Mouse (Mus musculus) intestine, embryonic 16.5 days (tissue): ENCODE results near the gene Spata3. TPM values are rescaled to one million over a fixed set of nuclear protein-coding genes. Genes with fewer than 3 reads are reported as not detected.
A peak's percentile ranks its signal among the peaks of the same experiment; 100 is the strongest.

Experiments used
- ATAC-seq: fragments of 200-750 bp; cut with Nextera tagmentation; 2 replicates; pipeline ENCODE4 v1.8.0; 2017; ENCODE audit warnings: moderate TSS enrichment, moderate library complexity
- H3K27ac ChIP-seq: fragments of 300-500 bp; sonication (generic); 2 replicates; pipeline ENCODE4 v1.5.1; 2014; ENCODE audit warnings: mild to moderate bottlenecking, low read length
- H3K27me3 ChIP-seq: fragments of 300-500 bp; sonication (generic); replicated peaks from 2 replicates; pipeline ENCODE4 v1.6.1; 2014; ENCODE audit warnings: low read length, control low read depth, mixed read lengths; ENCODE audit not compliant: control insufficient read depth, insufficient read depth
- H3K36me3 ChIP-seq: fragments of 300-500 bp; sonication (generic); 2 replicates; pipeline ENCODE4 v1.6.1; 2014; ENCODE audit warnings: low read length, control low read depth; ENCODE audit not compliant: control insufficient read depth, insufficient read depth
- H3K4me1 ChIP-seq: fragments of 300-500 bp; sonication (generic); 2 replicates; pipeline ENCODE4 v1.6.1; 2014; ENCODE audit warnings: low read length, control low read depth, mixed read lengths; ENCODE audit not compliant: control insufficient read depth, insufficient read depth
- H3K4me2 ChIP-seq: fragments of 300-500 bp; sonication (generic); 2 replicates; pipeline ENCODE4 v1.6.1; 2014; ENCODE audit warnings: low read depth, low read length, control low read depth
- H3K4me3 ChIP-seq: fragments of 300-500 bp; sonication (generic); 2 replicates; pipeline ENCODE4 v1.5.1; 2014; ENCODE audit warnings: mild to moderate bottlenecking, low read length
- H3K9ac ChIP-seq: fragments of 300-500 bp; sonication (generic); 2 replicates; pipeline ENCODE4 v1.6.1; 2014; ENCODE audit warnings: low read depth, low read length
- H3K9me3 ChIP-seq: fragments of 300-500 bp; sonication (generic); 2 replicates; pipeline ENCODE4 v1.6.1; 2016; ENCODE audit warnings: low read length, control low read depth; ENCODE audit not compliant: control insufficient read depth
- WGBS: fragments of 180-500 bp; shearing (Covaris S2); extraction: QIAGEN DNeasy Blood & Tissue Kit; methylation state at CpG from one replicate; pipeline ENCODE4 v1.1.7; 2014; 5-methylcytosine and 5-hydroxymethylcytosine counted together
- polyA plus RNA-seq: library from polyadenylated mRNA; unstranded; fragments of >200 nt; fragmentation: Nextera tagmentation; extraction: Ambion mirVana; gene quantifications from 2 replicates; pipeline ENCODE4 v1.2.1, GENCODE M21; 2015

The Spata3 gene
- polyA plus RNA-seq, 1 experiment from 2014 or later, result not detected

DNA sequence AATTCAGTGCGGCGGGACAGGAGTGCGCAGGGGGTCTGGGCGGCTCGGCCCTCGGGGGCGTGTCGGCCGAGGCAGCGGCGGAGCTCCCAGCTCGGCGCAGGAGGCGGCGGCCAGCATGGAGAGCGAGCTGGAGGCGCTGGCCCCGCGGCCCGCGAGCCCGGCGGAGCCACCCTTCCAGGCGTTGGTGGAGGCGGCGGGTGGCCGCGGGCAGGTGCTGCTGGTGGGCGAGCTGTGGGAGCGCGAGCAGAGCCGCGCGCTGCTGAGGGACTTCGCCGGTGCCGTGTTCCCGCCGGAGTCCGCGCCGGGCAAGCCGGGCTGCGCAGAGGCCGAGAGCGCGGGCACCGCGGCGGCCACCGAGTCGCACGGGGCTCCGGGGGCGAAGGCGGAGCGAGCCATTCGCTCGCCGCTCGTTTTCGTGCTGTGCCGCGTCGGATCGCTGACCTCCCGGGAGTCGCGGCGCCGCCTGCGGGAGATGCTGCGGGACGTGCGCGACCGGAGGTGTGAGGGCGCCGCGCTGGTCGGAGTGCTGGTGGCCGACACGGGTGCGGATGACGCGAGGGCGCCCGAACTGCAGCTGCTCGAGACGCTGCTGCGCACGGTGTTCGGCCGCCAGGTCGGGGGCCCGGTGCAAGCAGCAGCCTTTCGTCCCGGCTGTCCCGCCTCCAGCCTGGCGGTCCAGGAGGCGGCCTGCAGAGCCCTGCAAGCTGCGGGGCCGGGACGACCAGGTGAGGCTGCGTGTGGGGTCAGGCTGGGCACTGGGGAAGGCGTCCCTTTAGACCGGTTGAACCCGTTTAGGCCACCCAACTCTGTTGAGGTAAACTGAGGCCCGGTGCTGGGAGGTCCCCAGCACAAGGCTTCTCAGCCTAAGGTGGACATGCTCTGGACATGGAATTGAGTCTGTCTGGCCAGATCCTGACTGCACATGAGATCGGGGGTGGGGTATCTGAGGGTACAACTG is 29.5 kb downstream of the Spata3 start, which contains the start of gene 2810459M11Rik:
Gene 2810459M11Rik, plus strand, starts transcription at position 16 of the 958 bp plus-strand sequence.
- Histone ChIP-seq H3K27me3 (peaks cover 2% of the 10 kb centered on the region; the same call in 1 of the 2 replicates), H3K4me1 (peaks cover 4% of the 10 kb centered on the region), H3K9me3 (no peaks in the 10 kb centered on the region), H3K36me3 (no peaks in the 10 kb centered on the region), H3K27ac (peak within 1 kb of the TSS; percentile 50), H3K4me2 (peak within 1 kb of the TSS; percentile 95), H3K4me3 (peak within 1 kb of the TSS; percentile 67), H3K9ac (peak within 1 kb of the TSS; percentile 77)
- WGBS, result under 1% methylated on average over 89 of the region's 110 CpGs
- peak; percentile 77 for ATAC-seq

DNA sequence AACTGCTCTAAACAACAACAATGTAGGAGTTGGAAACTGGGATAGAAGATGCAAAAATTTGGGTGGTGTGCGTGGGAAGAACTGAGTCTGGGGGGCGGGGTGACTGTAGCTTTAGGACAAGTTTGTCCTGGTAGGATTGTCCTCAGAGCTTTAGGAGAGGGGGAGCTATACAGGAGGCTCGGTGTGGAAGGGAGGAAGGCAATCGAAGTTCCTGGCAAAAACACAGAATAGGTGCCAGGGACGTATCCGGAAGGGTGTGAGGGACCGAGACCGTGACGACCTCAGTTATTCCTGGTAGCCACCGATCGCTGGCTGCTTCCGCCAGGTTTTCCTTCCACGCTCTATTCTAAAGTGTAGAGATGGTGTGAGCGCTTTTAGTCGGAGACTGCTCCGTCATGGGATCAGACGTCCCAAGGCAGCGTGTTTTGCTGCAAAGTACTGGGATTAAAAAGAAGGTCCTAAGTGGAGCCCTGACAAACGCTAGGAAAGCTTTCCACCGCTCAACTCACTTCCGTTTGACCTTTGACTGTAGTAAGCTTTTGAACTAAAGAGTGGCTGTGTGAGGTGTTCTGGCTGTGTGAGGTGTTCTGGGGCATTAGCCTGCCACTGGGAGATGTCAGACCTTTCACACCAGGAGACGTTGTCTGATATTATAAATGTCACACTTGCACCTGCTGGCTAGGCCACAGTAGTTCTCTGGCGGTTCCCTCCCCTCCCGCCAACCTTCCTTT is 30.4 kb downstream of the Spata3 start:
- H3K27me3 ChIP-seq, result peaks cover 2% of the 10 kb centered on the region; the same call in 1 of the 2 replicates
- ATAC-seq, result peak; percentile 43
- peak overlapping the region; percentile 77 for H3K9ac ChIP-seq

DNA sequence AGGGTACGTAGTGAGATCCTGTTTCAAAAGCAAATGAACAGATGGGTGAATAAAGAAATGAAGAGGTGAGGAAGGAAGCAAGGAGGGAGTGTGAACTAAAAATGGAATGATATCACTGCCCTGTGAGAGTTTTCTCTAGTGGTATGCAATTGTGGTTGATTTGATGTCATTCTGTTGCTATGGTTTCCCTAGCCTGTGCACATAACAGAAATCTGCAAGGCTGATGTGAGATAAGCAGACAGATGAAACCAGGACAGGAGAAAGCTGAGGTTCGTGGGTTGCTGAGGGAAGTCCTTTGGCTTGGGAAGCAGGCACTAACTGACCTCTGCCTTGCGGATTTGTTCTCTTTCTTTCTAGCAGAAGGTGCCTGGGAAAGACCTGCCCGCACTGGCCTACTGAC is 31.6 kb downstream of the Spata3 start:
- 79% methylated on average over 4 of the region's 4 CpGs for WGBS

More for the DNA sequence above, 30.4 kb downstream of the Spata3 start:
- Histone ChIP-seq H3K4me1 (peaks cover 4% of the 10 kb centered on the region), H3K4me3 (peak overlapping the region; percentile 67), H3K9me3 (no peaks in the 10 kb centered on the region), H3K4me2 (peak overlapping the region; percentile 95), H3K36me3 (no peaks in the 10 kb centered on the region), H3K27ac (peak overlapping the region; percentile 4; the same call in 1 of the 2 replicates)
- 10% methylated on average over 24 of the region's 24 CpGs for WGBS

DNA sequence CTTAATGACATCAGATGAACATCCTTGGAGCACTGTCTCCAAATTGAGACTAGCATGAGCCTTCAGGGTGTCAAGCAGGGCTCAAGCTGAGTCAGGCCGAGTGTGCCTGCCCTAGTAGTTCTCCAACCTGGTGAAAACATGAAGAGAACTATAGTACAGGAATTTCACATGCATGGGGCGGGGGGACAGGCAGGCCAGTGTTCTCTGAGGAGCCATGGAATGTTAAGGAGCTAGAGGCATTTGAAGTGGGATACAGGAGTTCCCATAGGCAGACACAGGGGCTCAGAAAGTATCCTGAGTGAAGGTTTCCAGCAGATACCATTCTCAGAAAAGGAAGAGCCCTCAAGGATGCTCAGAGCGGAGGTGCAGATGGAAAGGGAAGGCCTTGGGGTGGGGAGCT is 32.1 kb downstream of the Spata3 start:
- Histone ChIP-seq H3K27ac (no peak overlapping the region), H3K4me3 (no peak overlapping the region), H3K9ac (no peak overlapping the region), H3K9me3 (no peaks in the 10 kb centered on the region), H3K27me3 (peaks cover 2% of the 10 kb centered on the region; the same call in 1 of the 2 replicates), H3K4me1 (peaks cover 4% of the 10 kb centered on the region), H3K4me2 (no peak overlapping the region), H3K36me3 (no peaks in the 10 kb centered on the region)
- 83% methylated on average over 3 of the region's 3 CpGs for WGBS
- no peak for ATAC-seq

More for the DNA sequence above, 31.6 kb downstream of the Spata3 start:
- Histone ChIP-seq H3K9me3 (no peaks in the 10 kb centered on the region), H3K4me1 (peaks cover 4% of the 10 kb centered on the region), H3K27ac (no peak overlapping the region), H3K4me3 (no peak overlapping the region), H3K36me3 (no peaks in the 10 kb centered on the region), H3K4me2 (no peak overlapping the region), H3K9ac (no peak overlapping the region), H3K27me3 (peaks cover 2% of the 10 kb centered on the region; the same call in 1 of the 2 replicates)
- no peak for ATAC-seq

DNA sequence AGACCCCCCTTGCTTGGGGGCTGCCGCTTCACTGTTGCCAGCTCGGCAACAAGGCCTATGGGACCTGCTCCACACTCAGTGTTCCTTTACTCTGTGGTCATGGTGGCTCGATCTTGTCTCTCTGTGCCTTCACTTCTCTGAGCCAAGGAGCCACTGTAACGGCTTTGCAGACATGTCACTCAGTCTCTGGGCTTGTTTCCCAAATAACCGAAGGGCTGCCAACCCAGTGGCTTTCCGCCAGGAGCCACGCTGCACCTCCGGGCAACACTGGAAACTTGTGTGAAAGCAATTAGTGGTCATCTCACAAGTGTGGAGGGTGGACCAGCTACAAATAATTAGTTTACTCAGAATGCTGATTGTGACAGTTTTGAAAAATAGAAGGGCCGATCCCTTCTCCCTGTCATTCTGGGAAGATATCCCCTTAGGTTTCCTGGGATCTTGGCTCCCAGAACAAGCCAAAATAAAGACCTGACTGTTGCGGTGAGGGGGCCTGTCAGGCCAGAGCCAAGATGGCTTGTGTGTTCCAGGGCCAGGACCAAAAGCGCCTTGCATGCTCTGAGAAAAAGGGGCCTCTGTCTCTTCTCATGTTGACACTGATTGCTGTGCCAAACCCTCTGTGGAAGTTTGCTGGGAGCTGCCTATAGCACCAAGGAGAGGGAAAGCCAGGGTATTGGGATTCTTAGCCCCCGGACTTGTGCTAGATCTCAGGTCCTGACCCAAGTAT is 36.7 kb downstream of the Spata3 start:
- ATAC-seq, result no peak
- no peaks in the 10 kb centered on the region for H3K27me3 ChIP-seq
- H3K4me3 ChIP-seq, result no peak overlapping the region
- 79% methylated on average over 12 of the region's 12 CpGs for WGBS
- H3K36me3 ChIP-seq, result no peaks in the 10 kb centered on the region
- H3K9ac ChIP-seq, result no peak overlapping the region
- H3K27ac ChIP-seq, result no peak overlapping the region
- H3K4me2 ChIP-seq, result no peak overlapping the region
- peaks cover 10% of the 10 kb centered on the region; the same call in 1 of the 2 replicates for H3K4me1 ChIP-seq
- H3K9me3 ChIP-seq, result no peaks in the 10 kb centered on the region

DNA sequence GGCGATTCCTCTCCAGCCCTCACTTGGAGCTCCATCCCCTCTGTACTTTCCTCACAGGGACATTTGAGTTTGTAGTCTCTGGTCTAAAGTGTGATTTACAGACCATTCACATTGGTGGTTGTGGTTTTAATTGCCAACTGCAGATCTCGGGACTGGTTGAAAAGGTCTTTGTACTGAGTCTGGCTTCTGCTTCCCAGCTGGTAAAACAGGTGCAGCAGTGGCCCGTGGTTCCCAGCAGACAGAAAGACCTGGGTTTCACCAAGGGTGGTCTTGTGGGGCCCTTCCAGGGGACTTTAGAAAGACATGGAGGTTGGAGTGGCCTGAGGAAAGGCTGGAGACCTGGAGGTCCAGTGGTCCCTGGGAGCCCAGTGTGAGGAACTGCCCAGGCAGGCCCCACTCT is 38.3 kb downstream of the Spata3 start:
- no peak overlapping the region for H3K4me2 ChIP-seq
- H3K27me3 ChIP-seq, result no peaks in the 10 kb centered on the region
- WGBS, result 46% methylated on average over 3 of the region's 3 CpGs
- peak overlapping the region; percentile 22; the same call in 1 of the 2 replicates for H3K27ac ChIP-seq
- H3K9me3 ChIP-seq, result no peaks in the 10 kb centered on the region
- H3K9ac ChIP-seq, result no peak overlapping the region
- peaks cover 10% of the 10 kb centered on the region; the same call in 1 of the 2 replicates for H3K4me1 ChIP-seq
- ATAC-seq, result no peak
- H3K36me3 ChIP-seq, result no peaks in the 10 kb centered on the region
- no peak overlapping the region for H3K4me3 ChIP-seq

DNA sequence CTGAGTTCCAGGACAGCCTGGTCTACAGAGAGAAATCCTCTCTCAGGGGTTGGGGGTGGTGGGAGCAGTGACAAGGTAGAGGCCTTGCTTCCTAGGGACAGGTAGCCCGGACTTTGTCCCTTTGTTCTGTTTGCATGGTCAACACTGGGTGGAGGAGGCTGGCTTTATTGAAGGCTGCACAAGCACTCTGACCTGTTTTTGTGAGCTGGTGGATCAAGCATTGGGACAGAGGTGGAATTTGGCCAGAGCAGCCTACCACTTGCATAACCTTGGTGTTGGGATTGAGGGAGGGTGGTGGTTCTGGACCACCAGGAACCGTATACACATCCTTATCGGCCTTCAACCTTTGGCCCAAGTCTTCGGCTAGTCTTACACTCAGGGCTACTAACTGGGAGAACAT is 39.7 kb downstream of the Spata3 start:
- Histone ChIP-seq H3K27me3 (no peaks in the 10 kb centered on the region), H3K36me3 (no peaks in the 10 kb centered on the region), H3K9ac (no peak overlapping the region; the same call in 1 of the 2 replicates), H3K4me2 (no peak overlapping the region), H3K27ac (peak overlapping the region; percentile 60), H3K4me1 (peaks cover 10% of the 10 kb centered on the region; the same call in 1 of the 2 replicates), H3K9me3 (no peaks in the 10 kb centered on the region), H3K4me3 (no peak overlapping the region)
- ATAC-seq, result peak; percentile 54
- 68% methylated on average over 4 of the region's 4 CpGs for WGBS

DNA sequence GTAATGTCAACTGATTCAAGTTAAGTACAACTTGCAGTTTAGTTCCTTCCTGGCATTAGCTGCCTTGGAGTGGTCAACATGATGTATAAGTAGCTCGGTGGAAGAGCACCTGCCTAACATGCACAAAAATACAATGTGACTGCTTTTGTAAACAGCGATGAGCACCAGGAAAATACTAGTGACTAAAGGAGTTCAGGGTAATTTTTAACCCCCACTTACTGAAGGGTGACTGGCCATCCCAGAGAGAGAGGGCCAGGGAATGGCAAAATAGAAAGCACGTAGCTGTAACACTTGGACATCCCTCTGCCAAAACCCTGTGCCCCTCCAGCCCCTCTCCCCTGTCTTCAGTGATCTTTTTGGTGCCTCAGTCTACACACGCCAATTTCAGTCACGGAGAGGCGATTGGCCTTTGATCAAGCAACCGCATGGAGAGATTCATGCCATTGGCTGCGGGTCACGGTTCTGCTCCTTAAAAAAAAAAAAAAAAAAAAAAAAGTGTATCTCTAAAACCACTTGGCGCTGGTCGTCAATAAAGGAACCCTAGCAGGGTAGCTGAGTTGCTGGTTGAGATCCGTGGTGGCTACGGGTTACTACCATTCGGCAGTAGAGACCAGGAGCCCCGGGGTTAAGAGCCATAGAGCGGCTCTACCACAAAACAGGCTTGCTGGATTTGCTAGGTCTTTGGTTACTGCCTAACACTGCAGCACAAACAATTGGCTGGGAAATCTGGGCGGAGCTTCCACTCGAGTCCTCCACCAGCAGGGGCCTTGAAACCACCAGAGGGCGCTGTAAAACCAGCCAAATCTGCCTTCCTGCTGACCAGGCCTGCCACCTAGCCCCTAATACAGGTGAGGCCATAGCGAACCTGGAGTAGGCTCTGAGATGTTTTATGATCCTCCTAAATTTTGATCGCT is 42.5 kb downstream of the Spata3 start:
- WGBS, result 10% methylated on average over 21 of the region's 21 CpGs
- H3K27ac ChIP-seq, result no peak overlapping the region
- H3K4me2 ChIP-seq, result peak overlapping the region; percentile 65
- H3K4me3 ChIP-seq, result peak overlapping the region; percentile 39
- no peaks in the 10 kb centered on the region for H3K9me3 ChIP-seq
- no peaks in the 10 kb centered on the region for H3K36me3 ChIP-seq
- H3K27me3 ChIP-seq, result no peaks in the 10 kb centered on the region
- peaks cover 10% of the 10 kb centered on the region; the same call in 1 of the 2 replicates for H3K4me1 ChIP-seq
- H3K9ac ChIP-seq, result peak overlapping the region; percentile 66
- ATAC-seq, result peak; percentile 79
